Mouse (Mus musculus): ENCODE results near the gene Tecr. TPM values are rescaled to one million over a fixed set of nuclear protein-coding genes. Genes with fewer than 3 reads are reported as not detected.
A peak's percentile ranks its signal among the peaks of the same experiment; 100 is the strongest.

Tecr gene
- total RNA-seq (2012; rRNA removed) (74.2 and 78.0 TPM in 2 replicates), polyA plus RNA-seq (2012; ENCODE audit: insufficient read depth in 1 of 2, insufficient read length in 2 of 2, low read depth in 1 of 2, low replicate concordance in 2 of 2, missing spikeins in 1 of 2) (100 to 1,000 TPM in 1 of 2 experiments, not detected in 1; 229 TPM)

DNA sequence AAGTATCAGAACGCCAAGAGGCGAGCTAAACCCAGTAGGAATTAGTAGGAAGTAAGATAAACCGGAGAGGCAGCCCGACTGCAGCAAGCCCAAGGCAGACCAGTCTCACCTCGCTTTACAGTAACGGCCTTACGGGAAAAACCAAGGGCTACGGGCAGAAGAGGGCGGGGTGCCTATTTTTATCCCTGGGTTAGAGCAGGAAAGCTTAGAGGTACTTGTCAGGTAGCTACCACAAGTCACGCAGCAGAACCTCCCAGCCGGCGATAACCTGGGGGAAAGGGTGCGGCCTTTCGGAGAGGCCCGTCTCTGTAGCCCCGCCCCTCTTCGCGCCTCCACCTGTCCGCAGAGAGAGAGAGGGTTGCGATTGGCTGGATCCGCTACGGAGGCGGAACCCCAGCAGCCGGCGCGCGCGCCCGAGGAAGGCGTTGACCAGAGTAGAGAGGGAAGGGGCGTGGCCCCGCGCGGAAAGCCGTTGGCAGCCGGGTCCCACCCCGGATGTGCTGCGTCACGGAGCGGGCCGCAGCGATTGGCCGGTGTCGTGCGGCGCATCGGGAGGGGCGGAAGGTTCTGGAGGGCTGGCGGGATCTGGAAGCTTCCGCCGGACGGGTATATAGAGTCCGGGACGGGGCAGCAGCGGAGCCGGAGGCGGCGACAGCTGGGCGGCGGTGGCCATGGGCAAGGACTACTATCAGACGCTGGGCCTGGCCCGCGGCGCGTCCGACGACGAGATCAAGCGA lies at the start of gene Tecr, which contains the start of gene Dnajb1:
Gene Tecr, minus strand, starts transcription at position 311 of the 737 bp plus-strand sequence.
Gene Dnajb1, plus strand, starts transcription at position 533 of the 737 bp plus-strand sequence.
- Histone ChIP-seq H3K27me3 (ENCODE audit: control insufficient read depth in 1 of 2, insufficient read depth in 2 of 2, low read length in 2 of 2) (no peaks in the 10 kb centered on the region), H3K9ac (ENCODE audit: control insufficient read depth, low read depth, low read length, poor library complexity, severe bottlenecking) (peak within 1 kb of the TSS; percentile 92), H3K79me2 (ENCODE audit: control insufficient read depth, insufficient read depth, low read length, poor library complexity) (peaks cover 37% of the 10 kb centered on the region), H3K27ac (ENCODE audit: control insufficient read depth, low read depth, low read length) (peak within 1 kb of the TSS; percentile 94), H3K9me3 (replicated peaks; ENCODE audit: insufficient read depth, low read length) (no peaks in the 10 kb centered on the region), H3K4me3 (ENCODE audit: control insufficient read depth in 1 of 2, insufficient read depth in 1 of 2, low read depth in 2 of 2, low read length in 2 of 2) (peak within 1 kb of the TSS; percentile 93 to 98), H3K36me3 (ENCODE audit: control insufficient read depth in 1 of 2, insufficient read depth in 2 of 2, low read length in 2 of 2) (peaks cover 13 to 14% of the 10 kb centered on the region in 2 experiments), H3K4me1 (ENCODE audit: control insufficient read depth in 1 of 2, insufficient read depth in 2 of 2, low read length in 2 of 2) (peaks cover 7 to 18% of the 10 kb centered on the region in 2 experiments)
- peak; percentile 99 for DNase-seq (ENCODE audit: low read depth, low spot score)
- TF ChIP-seq MAZ (IDR thresholded peaks at IDR 0.05; ENCODE audit: low read depth, low read length) (peak; percentile 64; the same call in 1 of the 2 replicates), TBP (IDR thresholded peaks at IDR 0.05; ENCODE audit: low read depth, low read length) (peak; percentile 69), ZNF384 (IDR thresholded peaks at IDR 0.05; ENCODE audit: low read depth, low read length) (no peak), TCF12 (IDR thresholded peaks at IDR 0.05; ENCODE audit: low read depth, low read length) (peak; percentile 74), SIN3A (IDR thresholded peaks at IDR 0.05; ENCODE audit: low read length) (peak; percentile 40), ELF1 (IDR thresholded peaks at IDR 0.05; ENCODE audit: low read depth, low read length) (peak; percentile 78; the same call in 1 of the 2 replicates), ZKSCAN1 (IDR thresholded peaks at IDR 0.05; ENCODE audit: low read depth, low read length) (no peak), NELFE (IDR thresholded peaks at IDR 0.05; ENCODE audit: low read depth, low read length) (peak; percentile 95), BHLHE40 (IDR thresholded peaks at IDR 0.05; ENCODE audit: borderline replicate concordance, low read depth, low read length) (no peak), NRF1 (IDR thresholded peaks at IDR 0.05; ENCODE audit: insufficient read depth, low read depth, low read length, poor library complexity, severe bottlenecking) (peak; percentile 60; the same call in 1 of the 2 replicates), ZMIZ1 (IDR thresholded peaks at IDR 0.05; ENCODE audit: low read depth, low read length) (peak; percentile 97), GABPA (IDR thresholded peaks at IDR 0.05; ENCODE audit: low read depth, low read length) (no peak), CHD2 (IDR thresholded peaks at IDR 0.05; ENCODE audit: low read length) (no peak), MXI1 (IDR thresholded peaks at IDR 0.05; ENCODE audit: low read depth, low read length) (peak; percentile 71; the same call in 1 of the 2 replicates), HCFC1 (IDR thresholded peaks at IDR 0.05; ENCODE audit: low read depth, low read length) (peak; percentile 82), KAT2A (conservative IDR thresholded peaks at IDR 0.05; ENCODE audit: low read depth, low read length) (no peak; the same call in 1 of the 2 replicates), USF1 (IDR thresholded peaks at IDR 0.05; ENCODE audit: low read depth, low read length) (0 out of 2 replicates have a peak, but pooled peaks have one; percentile 14), MAX (IDR thresholded peaks at IDR 0.05; ENCODE audit: low read length) (no peak), RCOR1 (IDR thresholded peaks at IDR 0.05; ENCODE audit: low read depth, low read length) (0 out of 2 replicates have a peak, but pooled peaks have one; percentile 24), CTCF (IDR thresholded peaks at IDR 0.05 in 2 of 3, conservative IDR thresholded peaks at IDR 0.05 in 1 of 3; ENCODE audit: control insufficient read depth in 1 of 3, insufficient read depth in 1 of 3, low read depth in 2 of 3, low read length in 3 of 3, poor library complexity in 1 of 3, severe bottlenecking in 1 of 3) (no peak), ZC3H11A (IDR thresholded peaks at IDR 0.05; ENCODE audit: low read depth, low read length) (no peak), TAL1 (IDR thresholded peaks at IDR 0.05; ENCODE audit: low read length) (no peak), JUND (IDR thresholded peaks at IDR 0.05; ENCODE audit: low read depth, low read length) (no peak), POLR2AphosphoS5 (IDR thresholded peaks at IDR 0.05; ENCODE audit: borderline replicate concordance, low read depth, low read length) (no peak), UBTF (IDR thresholded peaks at IDR 0.05; ENCODE audit: borderline replicate concordance, insufficient read depth, low read depth, low read length) (no peak), GATA1 (IDR thresholded peaks at IDR 0.05; ENCODE audit: low read depth, low read length) (0 out of 2 replicates have a peak, but pooled peaks have one; percentile 2), POLR2AphosphoS2 (IDR thresholded peaks at IDR 0.05; ENCODE audit: low read length) (peak; percentile 95), ETS1 (IDR thresholded peaks at IDR 0.05; ENCODE audit: low read depth, low read length) (peak; percentile 54), E2F4 (IDR thresholded peaks at IDR 0.05; ENCODE audit: borderline replicate concordance, low read depth, low read length) (peak; percentile 66; the same call in 1 of the 2 replicates), MAFK (IDR thresholded peaks at IDR 0.05; ENCODE audit: borderline replicate concordance, low read depth, low read length) (no peak), CHD1 (IDR thresholded peaks at IDR 0.05; ENCODE audit: low read depth, low read length) (no peak), EP300 (IDR thresholded peaks at IDR 0.05; ENCODE audit: low read depth in 1 of 2, low read length in 2 of 2) (peak in 1 of 2 experiments; percentile 58; a peak in 1 of 4 replicates), MYB (IDR thresholded peaks at IDR 0.05; ENCODE audit: low read depth, low read length) (peak; percentile 83), SMC3 (IDR thresholded peaks at IDR 0.05; ENCODE audit: low read depth, low read length) (no peak), MYC (IDR thresholded peaks at IDR 0.05; ENCODE audit: low read depth, low read length) (no peak), POLR2A (IDR thresholded peaks at IDR 0.05; ENCODE audit: control insufficient read depth in 1 of 2, insufficient read depth in 1 of 2, low read depth in 1 of 2, low read length in 2 of 2, poor library complexity in 1 of 2) (peak; percentile 96 to 97)
